Mouse (Mus musculus) cerebellum, adult 2 months (tissue): ENCODE results near the gene Tmem135.

Source experiments
- CTCF ChIP-seq: fragments of 200-500 bp; IDR thresholded peaks from 2 replicates; pipeline ENCODE4 v1.5.1; 2011; ENCODE audit warnings: low read depth, mild to moderate bottlenecking, control low read depth, low read length, moderate library complexity, borderline replicate concordance; ENCODE audit not compliant: insufficient read depth
- POLR2A ChIP-seq: fragments of 200-500 bp; IDR thresholded peaks from 2 replicates; pipeline ENCODE4 v1.6.1; 2011; ENCODE audit warnings: low read length, control low read depth, borderline replicate concordance; ENCODE audit not compliant: insufficient read depth

DNA sequence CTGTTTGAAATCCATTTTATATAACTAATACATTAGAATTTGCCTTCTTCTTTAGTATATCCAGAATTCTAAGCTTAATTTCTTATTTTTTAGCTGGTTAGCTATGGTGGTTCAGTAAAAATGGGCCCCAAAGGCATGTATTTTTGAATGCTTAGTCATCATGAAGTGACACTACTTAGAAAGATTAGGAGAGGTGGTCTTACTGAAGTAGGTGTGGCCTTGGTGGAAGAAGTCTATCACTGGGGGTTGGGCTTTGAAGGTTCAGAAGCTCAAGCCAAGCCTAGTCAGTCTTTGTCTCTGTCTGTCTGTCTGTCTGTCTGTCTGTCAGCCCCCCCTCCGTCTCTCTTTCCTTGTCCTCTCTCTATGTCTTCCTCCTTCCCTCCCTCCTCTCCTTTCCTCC lies 198.6 kb downstream of the Tmem135 start:
- no peak for TF ChIP-seq CTCF
- no peak for TF ChIP-seq POLR2A
